Mouse (Mus musculus) right cerebral cortex, postnatal 36 days (tissue): Measurements from ENCODE around the gene Mapk12.
A peak's percentile ranks its signal among the peaks of the same experiment; 100 is the strongest.

Experiments
- DNase-seq, 2 experiments: peaks; one replicate each; pipeline ENCODE4 v3.0.0; 2022; ENCODE audit warnings: low spot score in 2 of 2, mixed read lengths in 1 of 2

The Mapk12 gene

DNA sequence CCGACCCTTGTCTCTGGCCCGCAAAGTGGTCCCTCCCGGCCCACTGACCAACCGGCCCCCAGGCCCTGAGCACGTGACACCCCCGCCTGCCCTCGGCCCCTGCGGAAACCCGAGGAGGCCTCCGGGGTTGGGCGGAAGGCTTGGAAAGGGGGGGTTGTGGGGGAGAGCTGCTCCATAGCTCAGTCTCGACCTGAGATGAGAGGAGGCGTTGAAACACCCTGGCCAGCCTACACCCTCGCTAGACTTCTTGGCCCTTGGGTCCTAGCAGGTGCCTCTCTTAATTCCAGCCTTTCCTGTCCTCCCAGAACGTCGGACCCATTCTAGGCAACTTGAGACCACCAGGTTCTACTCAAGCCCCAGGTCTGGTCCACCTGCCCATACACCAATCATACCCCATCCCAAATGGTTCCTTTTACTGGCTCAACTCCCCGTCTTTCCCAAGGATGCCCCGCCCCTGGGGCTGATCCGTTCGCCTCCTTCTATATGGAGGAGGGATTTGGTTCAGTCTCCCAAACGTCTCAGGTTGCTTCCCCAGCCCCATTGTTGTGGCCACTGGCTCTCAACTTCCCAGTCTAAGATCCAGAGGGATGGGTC lies at the start of gene Mapk12:
TSS of gene Mapk12 (minus strand) at position 45 of the 594 bp plus-strand sequence.
- DNase-seq = no peak

DNA sequence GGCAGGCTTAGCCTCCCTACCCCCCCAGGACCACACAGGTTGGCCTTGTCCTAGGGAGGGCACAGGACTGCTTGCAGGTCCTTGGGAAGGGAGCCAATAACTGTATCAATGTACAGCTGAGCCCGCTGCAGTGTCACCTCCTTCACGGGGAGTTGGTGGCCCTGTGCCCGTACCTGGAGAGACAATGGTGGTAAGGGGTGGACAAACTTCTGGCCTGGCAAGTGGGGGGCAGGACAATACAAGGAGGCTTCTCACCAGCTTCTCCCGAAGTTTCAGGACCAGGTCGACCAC lies 44.4 kb upstream of the Mapk12 start:
- DNase-seq = no peak

DNA sequence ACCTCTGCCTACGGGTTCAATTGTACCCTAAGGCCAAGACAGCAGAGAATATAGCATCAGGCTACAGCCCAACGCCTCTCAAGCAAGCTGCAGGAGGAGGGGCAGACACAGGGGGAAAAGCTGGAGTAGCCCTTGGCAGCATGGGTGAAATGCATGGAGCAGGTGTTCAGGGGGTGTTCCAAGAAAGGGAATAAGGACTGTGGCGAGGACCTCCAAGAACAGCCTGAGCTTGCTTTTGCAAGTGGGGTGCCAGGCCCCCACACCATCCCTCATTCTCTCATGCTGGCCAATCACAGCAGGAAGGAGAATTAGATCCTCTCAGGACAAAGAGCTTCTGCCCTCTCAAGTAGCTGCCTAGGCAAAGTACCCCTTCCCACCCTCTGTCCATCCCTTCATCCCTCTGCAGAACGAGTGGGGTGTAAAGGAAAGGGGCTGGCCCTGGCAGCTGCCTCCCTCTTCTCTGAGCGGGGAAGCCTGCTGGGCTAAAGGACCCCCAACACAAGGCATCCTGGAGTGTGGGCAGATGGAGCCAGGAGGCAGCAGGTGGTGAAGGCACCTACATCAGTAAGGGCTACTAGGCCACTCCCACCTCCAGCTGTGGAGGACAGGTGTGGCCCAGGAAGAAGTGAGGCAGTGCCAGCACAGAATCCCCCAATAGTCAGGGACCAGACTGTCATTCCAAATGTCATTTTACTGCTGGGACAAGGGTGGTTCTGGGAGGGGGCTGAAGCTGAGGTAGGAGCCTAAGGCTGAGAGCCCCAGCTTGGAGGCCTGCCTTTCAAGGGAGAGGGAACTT lies 43.8 kb upstream of the Mapk12 start:
- no peak for DNase-seq

DNA sequence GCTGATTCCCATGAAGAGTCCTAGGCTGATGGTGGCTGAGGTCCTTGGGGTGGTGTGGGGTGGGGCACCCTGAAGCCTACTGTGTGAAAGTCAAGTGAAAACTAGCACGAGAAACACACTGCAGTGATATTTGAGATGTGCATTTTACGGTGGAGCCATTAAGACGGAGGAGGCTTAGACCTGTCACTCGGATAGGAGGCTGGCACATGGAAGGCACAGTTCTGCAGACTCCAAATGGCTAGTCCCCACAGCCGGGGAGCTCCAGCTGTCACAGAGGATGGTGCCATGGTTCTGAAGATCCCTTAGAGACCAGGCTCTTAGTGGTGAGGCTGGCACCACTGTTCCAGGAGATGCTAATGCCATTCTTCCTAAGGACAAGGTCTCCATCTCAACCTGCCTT lies 42.3 kb upstream of the Mapk12 start:
- DNase-seq = no peak

DNA sequence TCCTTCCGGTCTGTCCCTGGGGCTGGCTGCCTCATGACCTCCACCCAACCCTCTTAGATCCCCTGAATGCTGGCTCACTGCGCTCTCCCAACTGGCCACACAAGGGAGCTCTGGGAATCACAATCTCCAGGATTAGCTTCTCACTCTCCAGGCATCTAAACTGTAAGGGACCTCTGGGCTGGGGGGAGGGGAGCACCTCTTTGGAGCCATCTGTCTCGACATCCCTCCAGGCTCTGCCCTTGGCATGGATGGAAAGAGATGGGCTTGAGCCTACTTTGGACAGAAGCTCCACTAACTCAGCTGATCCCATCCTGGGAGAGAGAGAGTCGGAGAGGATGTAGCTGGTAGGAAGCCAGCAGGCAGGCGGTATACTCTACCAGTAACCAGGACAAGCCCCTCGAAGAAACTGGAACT lies 41.8 kb upstream of the Mapk12 start:
- no peak for DNase-seq

DNA sequence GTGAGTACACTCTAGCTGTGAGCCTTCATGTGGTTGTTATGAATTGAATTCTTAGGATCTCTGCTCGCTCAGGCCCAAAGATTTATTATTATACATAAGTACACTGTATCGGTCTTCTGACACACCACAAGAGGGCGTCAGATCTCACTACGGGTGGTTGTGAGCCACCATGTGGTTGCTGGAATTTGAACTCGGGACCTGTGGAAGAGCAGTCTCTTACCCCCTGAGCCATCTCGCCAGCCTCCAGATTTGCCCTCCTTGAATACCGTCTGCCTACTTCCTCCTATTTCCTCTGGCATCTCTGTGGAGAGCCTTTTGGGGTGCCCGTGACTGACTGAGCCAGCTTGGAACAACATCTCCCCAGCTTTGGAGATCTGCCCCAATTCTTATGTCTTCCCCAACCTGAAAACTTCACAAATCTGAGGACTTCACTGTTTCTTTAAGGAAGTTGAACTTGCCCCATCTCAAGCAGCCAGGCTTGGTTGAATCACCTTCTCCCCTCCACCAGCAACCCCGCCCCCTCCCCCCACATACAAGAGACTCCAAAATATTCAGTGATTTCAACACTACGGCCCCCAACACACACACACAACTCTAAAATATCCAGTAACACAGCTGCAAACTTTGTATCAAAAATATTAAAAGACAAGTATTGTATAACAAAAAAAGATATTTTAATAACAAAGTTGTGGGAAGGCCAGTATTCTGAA lies 41.2 kb upstream of the Mapk12 start:
- no peak for DNase-seq

DNA sequence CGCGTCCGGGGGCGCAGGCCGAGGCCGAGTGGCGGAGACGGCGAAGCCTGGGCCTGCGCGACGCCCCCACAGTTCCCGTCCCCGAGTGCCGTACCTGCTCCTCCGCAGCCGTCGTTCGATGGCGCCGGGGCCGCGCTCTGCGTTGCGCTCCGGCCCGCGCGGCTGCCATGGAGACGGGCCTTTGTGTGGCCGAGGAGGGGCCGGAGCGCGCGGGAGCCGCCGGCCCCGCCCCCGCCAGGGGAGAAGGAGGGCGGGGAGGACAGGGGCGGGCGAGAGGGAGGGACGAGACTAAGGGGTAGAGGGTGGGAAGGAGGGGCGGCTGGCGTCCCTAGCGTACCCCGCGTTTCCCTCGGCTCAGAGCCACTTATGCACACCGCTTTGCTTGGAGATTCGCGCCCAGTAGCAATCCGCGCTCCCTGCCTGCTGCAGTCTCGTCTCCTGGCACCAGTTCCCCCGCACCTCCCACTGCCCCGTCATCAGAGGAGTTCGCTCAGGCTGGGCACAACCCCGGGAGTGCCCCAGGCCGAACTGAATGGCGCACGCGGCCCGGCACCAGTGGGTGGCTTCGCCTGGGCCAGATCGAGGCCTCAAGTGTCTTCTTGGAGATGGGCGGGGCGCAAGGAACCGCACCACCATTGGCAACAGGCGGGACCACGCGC lies 40.2 kb upstream of the Mapk12 start, which contains the start of gene Plxnb2:
TSS of gene Plxnb2 (minus strand) at position 218 of the 659 bp plus-strand sequence.
- peak; percentile 69 to 72 for DNase-seq

DNA sequence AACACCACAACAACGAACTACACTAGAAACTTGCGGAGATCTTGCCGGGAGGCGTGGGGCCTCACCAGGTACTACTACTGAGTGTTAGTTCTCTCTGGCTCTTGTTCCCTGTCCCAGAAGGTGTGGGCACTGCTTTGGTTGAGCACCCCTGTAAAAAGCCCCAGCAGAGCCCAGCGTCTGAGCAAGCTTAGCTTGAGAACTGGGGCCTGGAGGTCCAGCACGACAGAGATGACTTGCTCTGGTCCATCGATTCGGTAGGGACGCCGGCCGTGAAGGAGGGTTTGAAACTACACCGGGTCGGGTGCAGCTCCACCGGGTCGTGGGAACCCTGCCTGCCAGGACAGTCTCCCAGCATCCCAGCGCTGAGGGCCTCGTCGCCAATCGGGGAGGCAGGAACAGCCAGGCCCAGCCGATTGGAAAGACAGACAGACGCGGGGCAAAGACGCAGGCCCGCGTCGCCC lies 39.6 kb upstream of the Mapk12 start:
- no peak for DNase-seq

DNA sequence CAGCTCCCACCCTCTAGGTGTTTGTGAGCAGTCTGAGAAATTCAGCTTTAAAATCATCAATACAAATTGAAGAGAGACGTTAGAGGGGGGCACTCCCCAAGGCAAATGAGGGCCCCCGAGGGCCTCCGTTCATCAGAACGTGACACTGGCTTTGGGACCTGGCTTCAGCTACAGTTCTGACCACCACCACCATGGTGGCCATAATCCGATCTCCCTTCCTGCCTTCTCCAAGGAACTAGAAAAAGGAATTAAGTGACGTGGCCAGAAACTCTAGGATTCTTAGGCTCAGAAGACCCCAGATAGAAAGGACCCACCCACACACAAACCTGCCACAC lies 39.1 kb upstream of the Mapk12 start:
- DNase-seq = no peak

DNA sequence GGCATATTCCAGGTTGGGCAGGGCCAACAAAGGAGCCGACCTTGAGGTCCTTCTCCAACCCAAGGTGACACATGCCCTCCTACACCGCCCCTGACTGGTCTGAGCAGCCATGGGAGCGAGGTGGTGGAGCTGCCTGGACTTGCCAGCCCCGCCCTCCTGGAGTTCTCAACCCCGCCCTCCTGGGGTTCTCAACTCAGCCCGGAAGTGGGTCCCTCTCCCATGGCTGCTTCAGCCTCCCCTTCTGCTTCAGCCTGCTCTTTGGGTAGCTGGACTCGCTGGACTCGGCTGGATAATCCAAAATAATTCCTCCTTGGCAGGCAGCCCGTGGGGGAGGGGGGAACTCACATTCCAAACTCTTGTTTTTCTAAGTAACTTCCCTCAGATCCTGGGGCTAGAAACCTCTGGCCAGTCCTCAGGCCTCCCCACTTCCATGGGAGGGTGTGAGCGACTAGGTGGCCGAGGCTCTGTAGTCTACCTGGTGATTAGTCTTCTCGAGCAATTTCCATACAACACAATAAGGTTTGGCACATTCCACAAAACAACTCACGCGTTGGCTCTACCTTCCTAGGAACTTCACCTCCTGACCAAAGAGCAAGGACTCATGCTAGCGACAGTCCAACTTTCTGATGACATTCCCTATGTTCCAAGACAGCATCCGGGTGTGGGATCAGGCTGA lies 38.6 kb upstream of the Mapk12 start:
- DNase-seq = no peak

DNA sequence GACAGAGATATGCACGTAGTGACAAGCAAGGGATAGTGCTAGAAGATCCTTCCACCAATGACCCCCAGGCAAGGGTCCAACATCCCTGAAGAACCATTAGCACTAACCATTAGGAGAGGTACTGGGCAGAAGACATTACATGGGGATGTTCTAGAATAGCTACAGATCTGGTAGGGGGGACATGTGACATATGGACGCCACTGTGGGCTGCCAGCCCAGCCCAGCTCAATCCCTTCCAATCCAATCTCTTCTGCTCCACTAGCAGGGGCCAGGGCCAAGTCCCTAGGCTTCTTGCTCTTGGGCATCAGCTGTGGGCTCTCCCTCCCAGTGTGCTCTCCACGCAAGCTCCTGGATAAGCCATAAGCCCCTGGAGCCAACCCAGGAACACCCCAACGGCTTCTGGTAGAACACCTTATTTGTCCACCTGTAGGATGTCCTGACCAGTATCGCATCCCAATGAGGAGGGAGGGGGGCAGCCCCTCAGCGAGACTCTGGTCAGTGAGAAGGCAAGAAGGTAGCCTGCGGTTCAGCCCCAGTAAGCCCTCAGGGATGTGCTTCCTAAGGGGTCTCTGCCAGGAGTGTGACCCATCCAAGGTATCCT lies 37.9 kb upstream of the Mapk12 start:
- no peak for DNase-seq

DNA sequence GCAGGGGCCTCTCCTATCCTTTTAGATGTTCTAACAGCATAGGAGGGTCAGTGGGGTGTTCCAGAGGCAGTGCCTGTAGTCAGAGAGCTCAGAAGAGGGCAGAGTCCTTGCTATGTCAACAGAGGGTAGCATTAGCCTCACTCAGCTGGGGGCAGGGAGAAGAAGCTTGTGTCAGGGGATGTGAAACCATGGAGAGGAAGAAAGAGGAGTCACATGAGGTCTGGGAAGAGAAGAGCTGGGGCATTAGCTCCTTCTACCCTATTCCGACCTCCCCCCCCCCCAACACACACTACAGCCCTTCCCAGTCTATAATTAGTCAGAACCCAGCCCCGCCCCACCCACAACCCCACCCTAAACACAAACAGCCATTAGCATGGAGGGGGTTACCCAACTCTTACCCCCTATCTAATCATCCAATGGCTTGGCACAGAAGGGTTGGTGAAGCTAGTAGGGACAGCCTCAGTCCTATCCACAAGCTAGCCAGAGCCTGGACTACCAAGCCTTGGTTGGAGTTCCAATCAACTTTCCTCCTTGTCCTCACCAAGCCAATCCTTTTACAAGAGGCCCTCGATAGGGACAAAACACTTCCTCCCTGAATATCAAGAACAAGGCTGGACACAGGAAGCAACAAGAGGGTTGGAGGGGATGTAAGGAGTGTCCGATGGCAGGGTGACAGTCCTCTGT lies 37.2 kb upstream of the Mapk12 start:
- DNase-seq = no peak

DNA sequence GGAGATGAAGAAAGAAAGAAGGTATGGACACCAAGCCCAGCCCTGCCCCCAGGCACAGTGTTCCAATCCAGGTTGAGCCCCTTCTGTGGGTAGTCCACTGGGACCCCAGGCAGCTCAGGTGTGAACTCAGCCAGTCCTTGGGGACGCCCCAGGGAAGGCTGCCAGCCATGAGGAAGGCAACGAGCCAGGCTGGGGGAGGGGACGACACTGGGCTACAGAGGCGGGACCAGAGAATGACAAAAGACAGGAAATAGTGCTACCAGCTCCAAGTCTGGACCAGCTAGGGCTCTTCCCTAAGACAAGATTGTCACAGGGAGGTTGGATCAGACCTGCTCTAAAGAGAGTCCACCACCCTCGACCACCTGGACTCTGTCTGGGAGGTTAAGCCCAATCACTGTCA lies 36.6 kb upstream of the Mapk12 start:
- peak in 1 of 2 experiments; percentile 43 for DNase-seq

DNA sequence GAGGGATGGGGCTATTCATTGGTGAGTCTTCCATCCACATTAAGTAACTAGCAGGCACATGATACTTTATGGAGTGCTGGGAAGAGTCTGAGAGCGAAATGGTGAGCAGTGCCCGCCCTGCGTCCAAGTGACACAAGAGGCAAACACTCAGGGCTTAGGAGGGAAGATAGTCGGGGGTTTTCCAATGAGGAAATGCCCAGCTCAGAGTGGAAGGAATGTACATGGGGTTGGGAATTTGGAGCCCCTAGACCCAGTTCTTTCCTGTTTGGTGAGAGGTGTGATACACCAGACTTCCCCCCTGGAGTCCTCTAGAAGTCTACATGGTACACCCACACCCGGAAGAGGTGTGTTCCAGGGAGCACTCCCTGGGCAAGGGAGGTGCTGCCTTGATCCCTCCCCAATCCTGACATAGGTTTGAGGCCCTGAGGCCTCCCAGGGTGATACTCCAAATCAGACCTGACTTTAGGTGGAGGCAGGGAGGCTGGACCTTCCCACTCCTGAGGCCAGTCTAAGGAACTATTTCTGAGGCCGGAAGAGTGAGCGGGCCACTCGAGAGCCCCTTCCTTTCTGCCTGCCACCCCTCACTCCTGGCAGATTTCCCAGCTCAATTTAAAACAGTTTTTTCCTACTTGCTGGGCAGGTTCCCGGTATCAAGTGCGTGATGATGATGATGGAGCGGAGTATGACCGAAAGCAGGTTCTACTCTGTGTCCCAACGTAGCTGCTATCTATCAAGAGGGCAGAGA lies 35.1 kb upstream of the Mapk12 start:
- no peak for DNase-seq

DNA sequence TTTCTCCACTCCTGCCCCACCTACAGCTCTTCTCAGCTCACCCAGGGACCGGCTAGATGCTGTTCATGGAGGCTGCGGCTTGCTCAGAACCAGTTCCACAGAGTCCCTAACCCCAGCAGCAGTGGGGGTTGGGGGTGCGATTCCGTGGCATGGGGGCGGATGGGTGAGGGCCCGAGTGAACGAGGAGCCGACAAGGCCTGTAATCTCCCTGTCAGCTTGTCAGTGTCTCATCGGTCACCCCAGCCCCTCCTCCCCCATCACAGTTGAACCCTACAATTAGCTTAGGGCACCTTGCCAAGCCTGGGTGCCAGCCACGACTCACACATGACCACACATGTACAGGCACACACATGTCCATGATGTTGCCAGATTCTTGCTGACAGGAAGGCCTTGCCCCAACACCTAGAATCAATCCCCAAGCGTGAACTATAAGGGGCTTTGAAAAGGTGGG lies 34.4 kb upstream of the Mapk12 start:
- no peak for DNase-seq

DNA sequence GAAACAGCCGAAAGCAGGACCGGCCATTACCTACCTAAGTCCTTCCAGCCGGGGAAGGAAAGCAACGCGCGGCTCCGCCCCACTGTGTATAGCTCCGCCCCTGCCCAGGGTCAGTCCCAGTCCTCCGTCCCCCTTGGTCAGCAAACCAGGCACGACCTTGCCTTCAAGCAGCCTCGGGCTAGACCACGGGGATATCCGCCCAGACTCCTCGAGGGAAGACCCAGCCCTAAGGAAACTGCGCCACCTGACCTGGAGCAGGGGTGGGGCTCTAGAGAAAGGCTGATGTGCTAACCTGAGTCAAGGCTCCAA lies 33.4 kb upstream of the Mapk12 start:
- no peak for DNase-seq

DNA sequence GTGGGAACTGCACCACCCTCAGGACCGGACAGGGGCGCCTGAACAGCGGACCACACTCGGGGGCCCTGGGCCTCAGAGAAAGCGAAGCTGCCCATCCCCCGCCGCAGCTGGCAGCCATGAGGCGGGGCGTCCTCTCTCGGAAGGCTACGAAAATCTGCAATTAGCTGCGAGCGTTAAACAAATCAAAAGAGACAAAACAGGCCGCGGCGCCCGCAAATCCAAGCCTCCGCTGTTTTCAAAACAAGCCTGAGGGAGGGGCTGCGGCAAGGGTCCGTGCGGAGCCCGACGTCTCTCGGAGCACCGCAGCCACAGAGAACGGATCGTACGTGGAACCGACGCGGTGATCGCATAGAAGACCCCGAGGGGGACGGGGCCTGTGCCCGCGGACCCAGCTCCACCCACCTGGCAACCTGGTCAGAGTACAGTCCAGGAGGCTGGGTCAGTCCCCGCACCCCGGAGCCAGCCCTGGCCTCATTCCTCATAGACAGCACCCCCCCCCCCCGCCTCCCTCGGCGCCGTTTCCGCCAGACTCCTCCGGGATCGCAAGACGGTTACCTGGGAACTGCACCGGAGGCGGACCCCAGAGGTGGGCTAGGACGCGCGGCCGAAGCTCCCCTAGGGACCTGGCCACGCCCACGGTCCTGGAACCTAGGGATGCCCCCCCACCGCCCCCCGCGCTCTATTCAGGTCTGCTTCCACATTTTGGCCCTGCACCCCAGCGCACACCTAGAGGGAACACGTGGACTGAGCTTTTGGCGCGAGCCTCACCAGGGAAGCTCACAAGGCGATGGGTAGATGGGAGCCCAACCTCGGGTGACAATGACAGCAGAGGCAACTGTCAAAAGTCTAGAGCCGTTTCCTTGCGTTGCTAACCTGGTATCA lies 32.8 kb upstream of the Mapk12 start:
- no peak for DNase-seq

DNA sequence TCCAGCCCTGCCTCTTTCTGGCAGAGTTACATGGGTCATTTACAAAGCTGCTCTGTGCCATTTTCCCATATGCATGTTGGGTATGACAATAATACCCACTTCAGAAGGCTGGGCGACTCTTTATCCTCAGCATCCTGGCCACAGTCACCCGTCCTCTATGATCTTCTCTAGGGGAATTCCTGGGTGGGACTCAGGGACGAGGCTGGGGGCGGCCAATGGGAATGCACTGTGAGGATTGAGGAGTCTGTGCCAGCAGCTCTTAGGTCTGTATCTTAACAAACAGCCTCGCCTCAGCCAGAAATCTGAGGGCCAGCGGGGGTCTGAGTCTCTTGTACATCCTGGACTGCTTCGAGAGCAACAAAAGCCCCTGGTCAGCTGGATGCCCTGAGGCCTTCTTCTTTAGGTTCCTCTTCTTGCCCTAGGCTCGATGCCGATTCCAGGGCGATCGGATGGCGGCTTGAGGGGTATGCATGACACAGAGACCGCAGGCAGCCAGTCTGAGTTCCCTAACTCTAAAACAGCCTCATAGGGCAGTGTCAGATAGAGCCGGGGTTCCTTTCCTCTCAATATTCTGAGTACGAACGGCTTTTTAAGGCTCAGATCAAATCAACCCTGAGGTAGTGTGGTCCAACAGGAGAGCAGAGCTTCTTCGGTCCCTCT lies 31.9 kb upstream of the Mapk12 start:
- no peak for DNase-seq
